Mouse (Mus musculus): ENCODE results near the gene Slc25a42.

GRCm38 (mm10) chr8:70201417-70201816 lies 10.7 kb downstream of the Slc25a42 start:
- TF ChIP-seq POLR2A (IDR thresholded peaks at IDR 0.05; ENCODE audit: borderline replicate concordance, insufficient read depth, low read length) (no peak), CTCF (IDR thresholded peaks at IDR 0.05; ENCODE audit: borderline replicate concordance, insufficient read depth, low read depth, low read length) (no peak)
